Mouse (Mus musculus) bone marrow macrophage, adult 2 months (primary cell): ENCODE data around the gene Smurf1. TPM values are rescaled to one million over a fixed set of nuclear protein-coding genes. Genes with fewer than 3 reads are reported as not detected.

Source experiments
- H3K27ac ChIP-seq: 2 replicates; pipeline ENCODE4 v1.5.1; 2012; ENCODE audit warnings: low read depth, low read length; ENCODE audit not compliant: insufficient read depth
- H3K4me1 ChIP-seq: 2 replicates; pipeline ENCODE4 v1.6.1; 2012; ENCODE audit warnings: low read length; ENCODE audit not compliant: control insufficient read depth, insufficient read depth
- H3K4me3 ChIP-seq: 2 replicates; pipeline ENCODE4 v1.5.1; 2012; ENCODE audit warnings: mild to moderate bottlenecking, low read length, moderate library complexity; ENCODE audit not compliant: insufficient read depth
- CTCF ChIP-seq: IDR thresholded peaks from 2 replicates; pipeline ENCODE4 v1.5.1; 2012; ENCODE audit warnings: low read depth, mild to moderate bottlenecking, low read length, moderate library complexity
- POLR2A ChIP-seq: IDR thresholded peaks from 2 replicates; pipeline ENCODE4 v1.6.1; 2012; ENCODE audit warnings: mild to moderate bottlenecking, low read depth, low read length, borderline replicate concordance
- polyA plus RNA-seq: library from polyadenylated mRNA; stranded (reverse); fragments of >200 nt; gene quantifications from 2 replicates; pipeline ENCODE4 v1.2.4, GENCODE M21; 2012; ENCODE audit not compliant: missing spikeins, insufficient read depth, insufficient read length

Gene Smurf1
- polyA plus RNA-seq, 1 experiment, result 11.5 TPM

DNA sequence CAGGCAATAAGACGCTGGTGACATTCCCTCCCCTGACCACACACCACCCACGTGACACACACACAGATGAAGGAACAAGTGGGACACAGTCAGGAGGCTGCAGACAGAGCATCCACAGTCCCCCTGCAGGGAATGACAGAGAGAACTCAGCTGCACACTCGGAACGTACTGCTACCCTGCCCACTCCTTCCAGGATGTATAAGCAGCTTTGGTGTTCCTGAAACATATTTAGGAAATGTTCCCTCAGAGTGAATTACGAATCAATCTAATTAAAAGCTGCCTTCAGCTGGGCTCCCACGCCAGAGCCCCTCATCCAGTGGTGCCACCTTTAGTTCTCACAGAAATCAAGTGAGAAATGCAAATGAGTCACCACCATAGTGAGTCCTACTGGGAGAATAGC lies 42.3 kb downstream of the Smurf1 start:
- Histone ChIP-seq H3K4me1 (peaks cover 21% of the 10 kb centered on the region), H3K4me3 (no peak overlapping the region), H3K27ac (no peak overlapping the region)
- no peak for TF ChIP-seq POLR2A
- no peak for TF ChIP-seq CTCF

DNA sequence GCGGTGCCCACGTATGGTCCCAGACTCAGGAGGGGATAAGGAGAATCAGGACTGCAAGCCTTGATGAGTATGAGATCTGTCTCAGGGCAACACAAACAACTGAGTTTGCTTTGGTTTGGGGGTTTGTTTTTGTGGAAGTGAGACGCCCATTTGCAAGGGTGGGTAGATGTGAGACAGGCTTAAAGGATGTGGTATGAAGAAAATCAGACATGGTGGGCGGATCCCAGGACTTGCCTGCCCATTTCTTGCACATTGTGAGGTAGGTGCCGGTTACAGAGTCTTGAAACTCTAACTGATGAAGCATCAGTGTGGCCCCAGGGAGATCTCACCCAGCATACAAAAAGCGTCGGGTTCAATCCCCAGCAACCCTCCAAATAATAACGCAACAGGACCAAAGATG lies 45.9 kb downstream of the Smurf1 start:
- Histone ChIP-seq H3K4me1 (peaks cover 35% of the 10 kb centered on the region), H3K4me3 (no peak overlapping the region), H3K27ac (no peak overlapping the region)
- TF ChIP-seq POLR2A, result no peak
- TF ChIP-seq CTCF, result no peak

DNA sequence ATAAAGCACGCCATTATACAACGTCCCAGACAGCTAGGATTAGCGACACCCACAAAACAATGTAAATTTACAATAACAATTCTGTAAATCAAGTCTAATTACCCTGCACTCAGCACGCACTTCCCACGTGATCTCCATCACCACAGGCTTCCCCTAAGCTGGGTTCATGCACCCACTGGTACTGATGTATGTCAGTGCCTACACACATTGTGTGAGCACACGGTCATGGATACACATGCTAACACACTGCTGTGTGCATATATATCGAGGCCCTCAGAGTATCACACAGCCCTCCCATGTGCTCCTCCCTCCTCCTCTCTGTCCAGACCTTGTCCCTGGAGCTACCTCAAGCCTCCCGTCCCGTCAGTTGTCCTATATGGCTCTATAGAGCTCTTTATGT lies 46.5 kb downstream of the Smurf1 start:
- TF ChIP-seq POLR2A, result no peak
- TF ChIP-seq CTCF, result no peak
- H3K4me1 ChIP-seq, result peaks cover 35% of the 10 kb centered on the region
- no peak overlapping the region for H3K4me3 ChIP-seq
- H3K27ac ChIP-seq, result no peak overlapping the region

DNA sequence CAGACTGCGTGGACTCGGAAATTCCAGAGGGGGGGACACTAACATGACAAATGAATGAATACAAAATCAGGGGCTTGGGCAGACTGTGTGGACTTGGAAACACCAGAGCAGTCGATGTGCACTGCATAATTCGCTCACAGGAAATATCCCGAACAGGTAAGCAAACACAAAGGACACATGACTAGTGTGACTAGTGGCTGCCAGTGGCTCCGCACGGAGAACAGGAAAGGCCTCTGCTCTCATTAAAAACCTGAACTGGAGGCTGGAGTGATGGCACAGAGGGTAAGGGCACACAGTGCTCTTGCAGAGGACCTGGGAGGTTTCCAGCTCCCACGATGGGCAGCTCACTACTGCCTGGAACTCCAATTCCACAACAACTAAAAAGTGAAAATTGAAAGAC lies 47.4 kb downstream of the Smurf1 start:
- no peak overlapping the region for H3K4me3 ChIP-seq
- no peak overlapping the region for H3K27ac ChIP-seq
- no peak for TF ChIP-seq POLR2A
- TF ChIP-seq CTCF, result no peak
- peaks cover 35% of the 10 kb centered on the region for H3K4me1 ChIP-seq

DNA sequence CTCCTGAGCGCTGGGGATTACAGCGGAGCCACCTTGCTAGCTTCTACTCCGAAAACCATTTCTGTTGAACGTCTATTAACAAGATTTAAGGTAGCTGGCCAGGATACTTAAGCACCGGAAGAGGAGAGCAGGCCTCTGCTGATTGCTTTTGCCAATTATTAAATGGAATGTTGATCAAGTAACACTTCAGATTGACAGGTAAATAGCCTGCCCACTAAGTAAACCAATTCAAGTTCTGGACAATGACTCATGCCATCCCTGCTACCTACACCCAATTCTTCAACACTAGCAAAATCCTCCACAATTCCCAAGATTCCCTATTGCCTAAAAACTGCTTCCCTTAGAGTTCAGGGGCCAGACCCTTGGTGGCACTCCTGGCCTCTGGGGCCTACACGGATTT lies 48.5 kb downstream of the Smurf1 start:
- no peak overlapping the region for H3K27ac ChIP-seq
- H3K4me3 ChIP-seq, result no peak overlapping the region
- TF ChIP-seq CTCF (no peak), POLR2A (no peak)
- H3K4me1 ChIP-seq, result peaks cover 34% of the 10 kb centered on the region

DNA sequence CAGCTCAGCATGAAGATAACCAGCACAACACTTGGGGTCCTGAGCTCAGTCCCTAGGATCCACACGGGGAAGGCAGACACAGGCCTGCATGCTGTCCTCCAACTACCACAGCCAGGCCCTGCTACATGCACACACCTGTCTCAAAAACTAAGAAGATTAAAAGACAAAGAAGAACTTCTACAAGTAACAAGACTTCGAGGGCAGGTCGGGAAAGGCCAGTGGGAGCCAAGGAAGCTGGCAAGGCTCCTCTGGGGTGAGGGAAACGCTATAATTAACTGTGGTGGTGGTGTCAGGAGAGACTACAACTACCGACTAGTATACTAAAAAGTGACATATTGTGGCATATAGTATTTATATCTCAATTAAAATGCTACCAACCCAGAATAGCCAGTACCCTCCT lies 49.8 kb downstream of the Smurf1 start:
- Histone ChIP-seq H3K4me1 (peaks cover 22% of the 10 kb centered on the region), H3K4me3 (no peak overlapping the region), H3K27ac (no peak overlapping the region)
- no peak for TF ChIP-seq POLR2A
- TF ChIP-seq CTCF, result no peak

DNA sequence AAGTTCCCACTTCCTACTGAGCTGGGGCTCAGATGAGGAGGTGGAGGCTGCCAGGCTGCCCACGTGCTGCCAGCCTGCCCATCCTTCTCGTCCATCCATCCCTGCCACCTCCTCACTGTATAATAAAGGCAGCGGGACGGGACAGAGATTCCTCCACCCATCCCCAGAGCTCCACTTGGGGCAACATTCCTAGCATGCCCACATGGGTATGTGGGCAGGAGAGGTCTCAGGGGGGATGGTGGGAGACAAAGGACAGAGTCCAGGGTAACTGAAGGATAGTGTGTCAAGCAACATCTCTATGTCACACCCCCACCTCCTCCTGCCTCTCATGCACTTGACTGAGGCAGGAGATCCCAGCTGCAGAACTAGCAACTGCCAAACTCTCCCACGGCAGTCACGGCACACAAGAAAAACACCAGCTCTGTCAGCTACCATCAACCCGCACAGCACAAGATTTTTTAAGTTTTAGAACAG lies 51.2 kb downstream of the Smurf1 start:
- no peak for TF ChIP-seq CTCF
- TF ChIP-seq POLR2A, result no peak
- Histone ChIP-seq H3K4me1 (peaks cover 24% of the 10 kb centered on the region), H3K4me3 (no peak overlapping the region), H3K27ac (no peak overlapping the region)

DNA sequence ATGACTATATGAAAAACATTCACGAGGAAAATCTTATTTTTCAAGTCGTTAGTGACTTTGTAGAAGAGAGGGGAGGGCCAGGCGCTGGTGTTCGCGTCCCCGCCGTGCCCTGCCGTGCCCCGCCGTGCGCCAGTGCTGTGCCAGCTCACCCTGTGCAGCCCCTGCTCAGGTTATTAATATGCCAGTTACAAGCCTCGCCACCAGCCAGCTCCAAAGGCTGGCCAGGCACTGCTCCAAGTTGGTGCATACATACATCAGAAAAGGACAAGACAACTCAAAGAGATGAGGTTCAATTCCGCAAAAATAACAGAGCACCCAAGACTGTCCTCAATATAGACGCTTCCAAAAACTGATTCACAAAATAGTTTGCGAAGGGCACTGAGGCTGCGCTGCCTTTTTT lies 51.7 kb downstream of the Smurf1 start:
- no peak overlapping the region for H3K4me3 ChIP-seq
- TF ChIP-seq CTCF (no peak), POLR2A (no peak)
- H3K27ac ChIP-seq, result no peak overlapping the region
- H3K4me1 ChIP-seq, result peaks cover 24% of the 10 kb centered on the region

DNA sequence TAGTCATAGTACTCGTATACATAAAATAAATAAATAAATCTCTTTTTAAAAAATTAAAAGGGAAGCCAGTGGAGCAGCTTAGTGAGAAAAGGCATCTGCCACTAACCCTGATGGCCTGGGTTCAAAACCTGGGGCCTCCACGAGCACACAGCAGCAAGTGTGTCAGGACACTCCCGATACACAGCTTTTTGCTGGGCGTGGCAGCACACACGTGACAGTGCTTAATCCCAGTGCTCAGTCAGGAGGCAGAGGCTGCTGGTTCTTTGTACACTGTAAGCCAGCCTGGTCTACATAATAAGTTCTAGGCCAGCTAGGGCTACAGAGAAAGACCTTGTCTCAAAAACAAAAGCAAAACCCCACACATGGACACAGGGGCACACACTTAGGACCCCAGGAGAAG lies 52.3 kb downstream of the Smurf1 start:
- TF ChIP-seq POLR2A (no peak), CTCF (no peak)
- H3K4me3 ChIP-seq, result no peak overlapping the region
- no peak overlapping the region for H3K27ac ChIP-seq
- H3K4me1 ChIP-seq, result peaks cover 22% of the 10 kb centered on the region

DNA sequence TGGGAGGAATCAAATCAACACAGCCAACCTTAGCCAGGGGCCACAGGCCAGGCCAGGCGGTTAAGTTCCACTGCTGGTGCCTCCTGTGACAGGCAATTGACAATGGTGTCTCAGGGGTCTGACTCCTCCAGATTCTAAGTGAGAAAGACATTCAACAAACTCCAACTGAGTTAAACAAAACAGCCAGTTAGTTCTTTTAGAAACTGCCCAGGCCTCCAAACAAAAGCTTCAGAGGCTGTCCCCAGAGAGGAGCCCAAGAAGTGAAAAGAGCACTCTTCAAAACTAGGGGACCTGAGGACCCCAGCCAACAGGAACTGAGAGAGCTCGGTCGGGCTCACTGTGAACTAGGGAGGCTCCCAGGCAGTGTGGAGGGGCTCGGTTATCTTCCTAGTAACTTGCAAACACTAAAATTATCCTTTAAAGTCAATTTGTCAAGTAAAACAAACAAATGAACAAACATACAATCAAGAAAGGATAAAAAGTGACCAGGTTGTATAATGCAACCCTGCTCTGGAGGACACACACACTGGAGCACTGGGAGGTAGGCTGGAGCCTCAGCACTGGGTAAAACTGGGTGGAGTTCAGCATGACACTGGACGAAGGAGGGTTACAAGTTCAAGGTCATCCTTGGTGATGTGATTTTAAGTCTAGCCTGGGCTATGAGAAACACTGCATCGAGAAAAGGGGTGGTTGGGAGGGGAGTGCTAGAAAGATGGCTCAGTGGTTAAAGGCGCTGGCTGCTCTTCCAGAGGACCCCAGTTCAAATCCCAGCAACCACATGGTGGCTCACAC lies 52.9 kb downstream of the Smurf1 start:
- TF ChIP-seq CTCF (no peak), POLR2A (no peak)
- Histone ChIP-seq H3K4me1 (peaks cover 15% of the 10 kb centered on the region), H3K27ac (no peak overlapping the region), H3K4me3 (no peak overlapping the region)
